Mouse (Mus musculus) CH12.LX (cell line): ENCODE measurements at regions not wholly inside any gene's neighbourhood (a gene's known extent, or its start where the extent isn't known, plus 50 kb on each side); places are given as distances from the start of the nearest gene placed in this dataset.

Source experiments
- CHD1 ChIP-seq: IDR thresholded peaks from 2 replicates; pipeline ENCODE4 v1.6.1; 2012; ENCODE audit warnings: low read depth, low read length, improper control_type of control experiment, inconsistent platforms
- CTCF ChIP-seq, 2 experiments: IDR thresholded peaks in 1 of 2; conservative IDR thresholded peaks in 1 of 2; 2 replicates each; pipeline ENCODE4 v1.5.1; 2011 to 2012; ENCODE audit warnings: low read depth in 2 of 2, low read length in 2 of 2, improper control_type of control experiment in 1 of 2, inconsistent platforms in 1 of 2, mild to moderate bottlenecking in 1 of 2, moderate library complexity in 1 of 2
- E2F4 ChIP-seq: IDR thresholded peaks from 2 replicates; pipeline ENCODE4 v1.6.1; 2011; ENCODE audit warnings: low read depth, low read length, improper control_type of control experiment; ENCODE audit not compliant: insufficient replicate concordance
- EP300 ChIP-seq: IDR thresholded peaks from 2 replicates; pipeline ENCODE4 v1.6.1; 2011; ENCODE audit warnings: low read length, improper control_type of control experiment
- HCFC1 ChIP-seq: IDR thresholded peaks from 2 replicates; pipeline ENCODE4 v1.6.1; 2012; ENCODE audit warnings: low read depth, mild to moderate bottlenecking, inconsistent platforms, low read length, improper control_type of control experiment
- MAZ ChIP-seq: IDR thresholded peaks from 2 replicates; pipeline ENCODE4 v1.6.1; 2012; ENCODE audit warnings: low read depth, mild to moderate bottlenecking, inconsistent platforms, low read length, improper control_type of control experiment, moderate library complexity
- MYC ChIP-seq: IDR thresholded peaks from 2 replicates; pipeline ENCODE4 v1.6.1; 2011; ENCODE audit warnings: low read depth, mild to moderate bottlenecking, improper control_type of control experiment, low read length
- POLR2A ChIP-seq: IDR thresholded peaks from 2 replicates; pipeline ENCODE4 v1.6.1; 2011; ENCODE audit warnings: low read depth, mild to moderate bottlenecking, improper control_type of control experiment, low read length
- SMC3 ChIP-seq: IDR thresholded peaks from 2 replicates; pipeline ENCODE4 v1.6.1; 2011; ENCODE audit warnings: low read depth, low read length, improper control_type of control experiment
- ZC3H11A ChIP-seq: IDR thresholded peaks from 2 replicates; pipeline ENCODE4 v1.6.1; 2012; ENCODE audit warnings: low read depth, mild to moderate bottlenecking, inconsistent platforms, low read length, improper control_type of control experiment
- ZMIZ1 ChIP-seq: IDR thresholded peaks from 2 replicates; pipeline ENCODE4 v1.6.1; 2012; ENCODE audit warnings: low read depth, mild to moderate bottlenecking, inconsistent platforms, low read length, improper control_type of control experiment
- ZNF384 ChIP-seq: IDR thresholded peaks from 2 replicates; pipeline ENCODE4 v1.6.1; 2012; ENCODE audit warnings: low read depth, low read length, improper control_type of control experiment, inconsistent platforms

- TF ChIP-seq CTCF (conservative IDR thresholded peaks at IDR 0.05 in 1 of 2, IDR thresholded peaks at IDR 0.05 in 1 of 2; ENCODE audit: low read depth in 2 of 2, low read length in 2 of 2), result no peak
- TF ChIP-seq EP300, result no peak
- TF ChIP-seq CHD1, result no peak
- no peak for TF ChIP-seq MAZ
- TF ChIP-seq POLR2A, result no peak
- no peak for TF ChIP-seq ZNF384
- no peak for TF ChIP-seq HCFC1
- no peak for TF ChIP-seq MYC
- TF ChIP-seq E2F4, result no peak
- no peak for TF ChIP-seq SMC3
- TF ChIP-seq ZMIZ1, result no peak
- no peak for TF ChIP-seq ZC3H11A
Measured at GRCm38 (mm10) chr19:36191641-36192040, 71.7 kb upstream of the Ankrd1 start.
